ENCODE assay signal across 8 mouse cellular contexts in genomic region chr11:104133442-104133983, GRCm38 (mm10). TPM values are rescaled to one million over a fixed set of nuclear protein-coding genes. Genes with fewer than 3 reads are reported as not detected.
DNase-seq lines count a peak whose midpoint lies in the region; ATAC-seq and TF ChIP-seq lines count a peak whose summit lies in the region.

No protein-coding gene starts in this region.

- 0 out of 2 replicates have a peak overlapping the region, but pooled peaks have one; percentile 25 for H3K4me3 ChIP-seq in lung, postnatal 0 days (ENCODE audit: low read depth, low read length)
- H3K4me3 ChIP-seq in hindbrain, embryonic 16.5 days (ENCODE audit: low read length), result peak overlapping the region; percentile 72
- peak overlapping the region; percentile 62 for H3K4me3 ChIP-seq in neural tube, embryonic 15.5 days (replicated peaks)

- no peak for TF ChIP-seq CTCF in lung, postnatal 0 days (IDR thresholded peaks at IDR 0.05)

- 0 out of 2 replicates have a peak overlapping the region, but pooled peaks have one; percentile 53 for H3K4me2 ChIP-seq in lung, postnatal 0 days (replicated peaks; ENCODE audit: low read depth, low read length)
- peak overlapping the region; percentile 97 for H3K4me2 ChIP-seq in hindbrain, embryonic 16.5 days (ENCODE audit: low read length)
- H3K4me2 ChIP-seq in neural tube, embryonic 15.5 days, result peak overlapping the region; percentile 96

- 3% methylated on average over 40 of the region's 47 CpGs for WGBS in lung, postnatal 0 days
- under 1% methylated on average over 45 of the region's 47 CpGs for WGBS in hindbrain, embryonic 16.5 days
- WGBS in neural tube, embryonic 15.5 days, result under 1% methylated on average over 47 of the region's 47 CpGs

- H3K27me3 ChIP-seq in lung, postnatal 0 days (replicated peaks; ENCODE audit: insufficient read depth, low read length), result peaks cover 43% of the 10 kb centered on the region
- H3K27me3 ChIP-seq in hindbrain, embryonic 16.5 days (replicated peaks; ENCODE audit: control insufficient read depth, insufficient read depth, low read length), result peaks cover 27% of the 10 kb centered on the region
- H3K27me3 ChIP-seq in neural tube, embryonic 15.5 days (replicated peaks), result peaks cover 41% of the 10 kb centered on the region

- DNase-seq in frontal cortex, postnatal 25 days (ENCODE audit: low spot score in 2 of 2), result peak; percentile 10 to 15
- no peak for DNase-seq in frontal cortex, postnatal 10 days (ENCODE audit: low spot score in 2 of 2)
- DNase-seq in lung, postnatal 0 days (ENCODE audit: low spot score), result no peak
- DNase-seq in lung, postnatal 10 days, result no peak
- DNase-seq in urinary bladder, postnatal 25 days (ENCODE audit: low spot score), result no peak

- no peaks in the 10 kb centered on the region for H3K4me1 ChIP-seq in lung, postnatal 0 days (ENCODE audit: insufficient read depth, low read depth, low read length)
- peaks cover 22% of the 10 kb centered on the region for H3K4me1 ChIP-seq in hindbrain, embryonic 16.5 days (ENCODE audit: control insufficient read depth, insufficient read depth, low read depth, low read length)
- H3K4me1 ChIP-seq in neural tube, embryonic 15.5 days, result peaks cover 38% of the 10 kb centered on the region

- no peak overlapping the region for H3K9ac ChIP-seq in lung, postnatal 0 days (replicated peaks; ENCODE audit: low read depth)
- H3K9ac ChIP-seq in hindbrain, embryonic 16.5 days (ENCODE audit: low read depth, low read length), result peak overlapping the region; percentile 91
- peak overlapping the region; percentile 82 for H3K9ac ChIP-seq in neural tube, embryonic 15.5 days (replicated peaks)

- H3K36me3 ChIP-seq in lung, postnatal 0 days (ENCODE audit: insufficient read depth, low read length), result no peaks in the 10 kb centered on the region
- H3K36me3 ChIP-seq in hindbrain, embryonic 16.5 days (ENCODE audit: control insufficient read depth, insufficient read depth, low read length), result no peaks in the 10 kb centered on the region
- H3K36me3 ChIP-seq in neural tube, embryonic 15.5 days, result no peaks in the 10 kb centered on the region

- no peak for ATAC-seq in lung, postnatal 0 days
- no peak for ATAC-seq in hindbrain, embryonic 16.5 days
- ATAC-seq in neural tube, embryonic 15.5 days (ENCODE audit: low FRiP score), result no peak; the same call in 1 of the 2 replicates
- ATAC-seq in activated CD4-positive, CD25-positive, alpha-beta regulatory T cell, adult 4 months, result no peak

- no peaks in the 10 kb centered on the region for H3K9me3 ChIP-seq in lung, postnatal 0 days (ENCODE audit: low read length)
- H3K9me3 ChIP-seq in hindbrain, embryonic 16.5 days (ENCODE audit: control insufficient read depth, low read length), result no peaks in the 10 kb centered on the region
- no peaks in the 10 kb centered on the region for H3K9me3 ChIP-seq in neural tube, embryonic 15.5 days (replicated peaks)

- no peak for TF ChIP-seq EP300 in lung, postnatal 0 days (IDR thresholded peaks at IDR 0.05)

- no peak overlapping the region for H3K27ac ChIP-seq in lung, postnatal 0 days (ENCODE audit: low read length)
- no peak overlapping the region; the same call in 1 of the 2 replicates for H3K27ac ChIP-seq in hindbrain, embryonic 16.5 days (ENCODE audit: low read depth, low read length)
- H3K27ac ChIP-seq in neural tube, embryonic 15.5 days (replicated peaks), result peak overlapping the region; percentile 64; the same call in 1 of the 2 replicates

RNA-seq across cellular contexts. Expression of gene Crhr1, which starts 0.9 kb away (rescaled TPM):
- polyA plus RNA-seq in lung, postnatal 0 days (2015; fragmentation: Nextera tagmentation; extraction: Ambion mirVana), result not detected in 2 replicates
- 9.0 and 10.2 TPM in 2 replicates for polyA plus RNA-seq in hindbrain, embryonic 16.5 days (2015; fragmentation: Nextera tagmentation; extraction: Ambion mirVana)
- 5.6 and 6.6 TPM in 2 replicates for polyA plus RNA-seq in neural tube, embryonic 15.5 days (2015; fragmentation: Nextera tagmentation; extraction: Ambion mirVana)
- not detected for polyA plus RNA-seq in activated CD4-positive, CD25-positive, alpha-beta regulatory T cell, adult 4 months (2017; shearing (Covaris generic))

RNA-seq across cellular contexts. Expression of gene Sppl2c, which starts 52.6 kb away (rescaled TPM):
- not detected in 2 replicates for polyA plus RNA-seq in lung, postnatal 0 days (2015; fragmentation: Nextera tagmentation; extraction: Ambion mirVana)
- polyA plus RNA-seq in hindbrain, embryonic 16.5 days (2015; fragmentation: Nextera tagmentation; extraction: Ambion mirVana), result not detected in 2 replicates
- not detected in 2 replicates for polyA plus RNA-seq in neural tube, embryonic 15.5 days (2015; fragmentation: Nextera tagmentation; extraction: Ambion mirVana)
- polyA plus RNA-seq in activated CD4-positive, CD25-positive, alpha-beta regulatory T cell, adult 4 months (2017; shearing (Covaris generic)), result not detected

Comparison
In these comparisons a context has a peak if more than half of its experiments do, and no peak if none do; other contexts are left out.
1. DNase-seq: peak in frontal cortex, postnatal 25 days (2 of 2); none in frontal cortex, postnatal 10 days (0 of 2), lung, postnatal 0 days (single experiment), lung, postnatal 10 days (single experiment) and urinary bladder, postnatal 25 days (single experiment).
2. Peak in every context shown above with its lines, with median percentiles within 50 percentile points of each other: H3K4me2 ChIP-seq and H3K4me3 ChIP-seq.